Mouse (Mus musculus) heart, adult 2 months (tissue): ENCODE measurements around the gene Klra9.

Experiments used
- CTCF ChIP-seq: fragments of 200-600 bp; IDR thresholded peaks from 2 replicates; pipeline ENCODE4 v1.8.1; 2022; ENCODE audit warnings: antibody characterized with exemption, mild to moderate bottlenecking, moderate library complexity
- EP300 ChIP-seq: fragments of 200-500 bp; IDR thresholded peaks from 2 replicates; pipeline ENCODE4 v1.6.1; 2011; ENCODE audit warnings: low read depth, low read length, control low read depth; ENCODE audit not compliant: insufficient read depth

GRCm38 (mm10) chr6:130233222-130233621 is 40.3 kb upstream of the Klra9 start, which contains the start of gene Klra7:
- no peak for TF ChIP-seq CTCF
- TF ChIP-seq EP300: no peak
